Mouse (Mus musculus): ENCODE results near the gene Gm20388. TPM values are rescaled to one million over a fixed set of nuclear protein-coding genes. Genes with fewer than 3 reads are reported as not detected.

Gene Gm20388
- polyA plus RNA-seq, 1 experiment from 2014 or later, result not detected

DNA sequence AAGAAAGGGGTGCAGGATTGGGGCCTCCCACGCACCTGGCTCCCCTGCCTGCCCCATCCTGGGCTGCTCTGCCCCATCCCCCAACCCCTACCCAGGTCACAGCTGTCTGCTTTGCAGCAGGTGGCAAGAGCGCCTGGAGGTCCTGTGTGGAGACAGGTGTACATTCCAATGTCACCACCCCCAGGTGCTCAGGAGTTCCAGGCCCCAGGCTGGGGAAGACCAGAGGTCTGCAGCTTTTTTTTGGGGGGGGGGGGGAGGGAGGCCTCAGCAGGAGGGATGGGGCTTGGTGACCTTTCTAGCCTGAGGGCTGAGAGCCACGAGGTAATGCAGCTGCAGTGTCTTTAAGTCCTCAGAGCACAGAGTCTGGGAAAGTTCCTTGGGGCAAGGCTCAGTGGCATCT is 617.7 kb downstream of the Gm20388 start:
- peak overlapping the region; percentile 88 for H3K27ac ChIP-seq (replicated peaks)

DNA sequence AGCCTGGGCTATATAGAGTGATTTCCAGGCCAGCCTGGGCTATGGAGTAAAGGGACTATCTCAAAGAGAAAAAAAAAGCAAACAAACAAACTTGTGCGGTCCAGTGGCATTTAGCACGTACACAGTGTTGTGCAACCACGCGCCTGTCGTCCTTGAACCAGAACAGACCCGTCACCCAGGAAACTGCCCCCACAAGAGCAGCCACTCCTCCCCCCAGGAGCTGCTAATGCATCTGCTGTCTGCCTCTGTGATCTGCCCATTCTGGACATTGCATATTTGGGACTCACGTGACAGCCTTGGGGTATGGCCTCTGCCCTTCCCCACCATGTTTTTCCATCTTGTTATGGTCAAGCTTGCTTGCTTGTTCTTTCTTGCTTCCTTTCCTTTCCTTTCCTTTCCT is 618.6 kb downstream of the Gm20388 start:
- H3K36me3 ChIP-seq, result no peaks in the 10 kb centered on the region
- peaks cover 85% of the 10 kb centered on the region for H3K4me1 ChIP-seq
- H3K9ac ChIP-seq, result no peak overlapping the region
- 56% methylated on average over 7 of the region's 7 CpGs for WGBS
- no peak overlapping the region for H3K4me3 ChIP-seq
- H3K27ac ChIP-seq (replicated peaks), result no peak overlapping the region
- H3K9me3 ChIP-seq, result no peaks in the 10 kb centered on the region
- no peak overlapping the region for H3K4me2 ChIP-seq
- ATAC-seq (ENCODE audit: extremely low read depth, insufficient number of reproducible peaks, low FRiP score, low TSS enrichment), result no peak
- H3K27me3 ChIP-seq (replicated peaks), result 0 out of 2 replicates have a peak, but pooled peaks cover 3% of the 10 kb centered on the region

More for the DNA sequence above, 617.7 kb downstream of the Gm20388 start:
- WGBS, result 40% methylated on average over 3 of the region's 3 CpGs
- H3K9me3 ChIP-seq, result no peaks in the 10 kb centered on the region
- peak overlapping the region; percentile 66 for H3K9ac ChIP-seq
- no peak overlapping the region for H3K4me3 ChIP-seq
- no peaks in the 10 kb centered on the region for H3K27me3 ChIP-seq (replicated peaks)
- H3K4me2 ChIP-seq, result no peak overlapping the region
- H3K36me3 ChIP-seq, result no peaks in the 10 kb centered on the region
- no peak for ATAC-seq (ENCODE audit: extremely low read depth, insufficient number of reproducible peaks, low FRiP score, low TSS enrichment)
- H3K4me1 ChIP-seq, result peaks cover 85% of the 10 kb centered on the region

DNA sequence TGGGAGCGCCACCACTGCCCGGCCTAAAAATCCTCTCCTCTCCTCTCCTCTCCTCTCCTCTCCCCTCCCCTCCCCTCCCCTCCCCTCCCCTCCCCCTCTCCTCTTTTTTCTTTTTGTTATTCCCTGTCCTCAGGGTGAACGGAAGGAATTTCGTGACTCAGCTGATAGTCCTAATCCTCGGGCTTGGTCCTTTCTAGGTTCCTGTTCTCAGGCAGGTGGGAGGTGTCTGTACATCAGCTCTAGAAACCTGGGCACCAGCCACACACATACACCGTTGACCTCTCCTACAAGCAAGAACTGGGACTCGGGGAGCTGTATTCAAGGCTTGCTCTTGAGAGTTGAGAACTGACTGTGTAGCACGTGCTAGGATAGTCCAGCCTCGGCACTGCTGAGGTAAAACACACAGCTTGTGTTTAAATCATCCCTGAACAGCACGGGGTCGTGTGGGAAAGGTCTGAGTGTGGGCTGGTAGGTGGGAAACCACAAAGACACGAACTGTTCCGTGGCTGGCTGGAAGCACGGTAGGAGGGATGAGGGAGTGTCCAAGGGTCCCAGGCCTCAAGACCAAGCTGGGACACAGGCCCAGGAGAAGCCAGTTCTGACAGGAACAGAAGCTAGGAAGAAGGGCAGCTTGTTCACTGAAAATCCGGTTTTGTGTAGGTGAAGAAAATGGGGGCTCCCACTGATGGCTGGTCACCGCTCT is 620.5 kb downstream of the Gm20388 start:
- Histone ChIP-seq H3K27me3 (replicated peaks) (0 out of 2 replicates have a peak, but pooled peaks cover 3% of the 10 kb centered on the region), H3K27ac (replicated peaks) (peak overlapping the region; percentile 93), H3K9ac (peak overlapping the region; percentile 65; the same call in 1 of the 2 replicates), H3K36me3 (no peaks in the 10 kb centered on the region), H3K4me3 (no peak overlapping the region), H3K4me2 (peak overlapping the region; percentile 18; the same call in 1 of the 2 replicates), H3K4me1 (peaks cover 85% of the 10 kb centered on the region), H3K9me3 (no peaks in the 10 kb centered on the region)
- no peak for ATAC-seq (ENCODE audit: extremely low read depth, insufficient number of reproducible peaks, low FRiP score, low TSS enrichment)
- WGBS, result 48% methylated on average over 15 of the region's 16 CpGs

DNA sequence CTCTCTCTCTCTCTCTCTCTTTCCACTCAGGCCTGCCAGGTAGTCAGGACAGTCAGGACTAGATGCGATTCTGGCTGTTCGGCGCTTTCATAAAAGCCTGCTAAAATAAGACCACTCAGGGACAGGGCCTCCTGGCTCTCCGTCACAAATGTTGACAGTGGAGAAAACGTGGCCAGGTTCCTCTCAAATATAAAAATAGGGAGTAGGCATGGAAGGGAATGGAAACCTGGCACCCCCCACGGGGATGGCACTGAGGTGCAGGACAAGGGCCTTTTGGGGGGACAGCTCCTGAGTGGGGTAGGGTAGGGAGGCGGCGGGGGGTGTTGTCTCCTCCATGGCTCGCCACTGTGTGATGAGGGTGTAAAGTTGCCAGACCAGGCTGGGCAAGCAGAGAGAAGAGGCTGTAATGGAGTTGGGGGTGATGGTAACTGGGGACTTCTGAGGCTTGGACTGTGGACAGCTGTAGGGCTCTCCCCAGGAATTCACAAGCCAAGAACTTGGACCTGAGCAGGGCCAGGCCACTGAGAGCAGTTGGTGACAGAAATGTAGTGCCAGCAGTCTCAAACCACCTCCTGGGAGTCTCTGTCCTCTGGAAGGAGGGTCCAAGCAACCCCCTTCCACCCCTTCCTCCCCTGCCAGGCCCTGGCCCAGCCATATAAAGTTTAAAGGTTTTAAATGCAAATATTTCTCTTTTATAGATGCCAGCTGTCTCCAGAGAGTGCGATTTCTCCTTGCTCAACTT is 621.3 kb downstream of the Gm20388 start:
- Histone ChIP-seq H3K27ac (replicated peaks) (peak overlapping the region; percentile 93), H3K9ac (peak overlapping the region; percentile 75), H3K36me3 (no peaks in the 10 kb centered on the region), H3K4me1 (peaks cover 85% of the 10 kb centered on the region), H3K9me3 (no peaks in the 10 kb centered on the region), H3K4me2 (peak overlapping the region; percentile 62), H3K4me3 (no peak overlapping the region), H3K27me3 (replicated peaks) (0 out of 2 replicates have a peak, but pooled peaks cover 3% of the 10 kb centered on the region)
- WGBS, result 30% methylated on average over 10 of the region's 10 CpGs
- ATAC-seq (ENCODE audit: extremely low read depth, insufficient number of reproducible peaks, low FRiP score, low TSS enrichment), result no peak

DNA sequence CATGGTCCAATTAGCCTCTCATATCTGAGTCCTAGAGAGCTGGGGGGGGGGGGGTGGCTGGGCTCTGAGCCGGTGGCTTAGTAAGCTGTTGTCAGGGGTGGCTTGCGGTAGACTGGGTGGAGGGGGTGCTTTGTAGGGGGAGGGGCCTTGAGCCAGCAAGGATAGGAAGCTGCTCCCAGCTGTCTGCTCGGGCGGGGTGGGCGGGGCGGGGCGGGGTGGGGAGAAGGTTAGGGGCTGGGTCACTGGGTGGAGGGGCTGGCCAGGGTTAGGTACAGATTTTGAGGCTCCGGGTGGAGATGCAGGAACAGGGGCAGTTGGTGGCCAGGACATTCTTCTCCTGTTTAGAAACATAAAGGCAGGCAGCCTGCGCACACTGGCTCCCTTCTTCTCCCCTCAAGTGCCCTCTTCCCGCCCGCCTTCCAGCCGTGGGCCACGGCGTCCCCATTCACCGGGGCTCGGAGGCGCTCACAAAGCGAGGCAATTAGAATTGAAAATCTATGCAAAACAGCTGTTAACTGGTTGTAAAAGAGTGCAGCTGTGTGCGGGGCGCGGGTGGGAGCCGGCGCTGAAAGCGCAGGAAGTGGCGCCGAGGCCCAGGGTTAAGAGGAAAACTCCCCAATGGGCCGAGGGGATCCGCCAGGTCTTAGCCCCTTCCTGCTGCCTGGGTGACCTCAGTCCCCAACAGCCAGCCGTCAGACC is 622.0 kb downstream of the Gm20388 start:
- peak overlapping the region; percentile 62 for H3K4me2 ChIP-seq
- no peaks in the 10 kb centered on the region for H3K9me3 ChIP-seq
- WGBS, result 10% methylated on average over 28 of the region's 29 CpGs
- no peaks in the 10 kb centered on the region for H3K36me3 ChIP-seq
- H3K27ac ChIP-seq (replicated peaks), result peak overlapping the region; percentile 93
- H3K4me1 ChIP-seq, result peaks cover 78% of the 10 kb centered on the region
- 0 out of 2 replicates have a peak, but pooled peaks cover 3% of the 10 kb centered on the region for H3K27me3 ChIP-seq (replicated peaks)
- H3K9ac ChIP-seq, result peak overlapping the region; percentile 75
- ATAC-seq (ENCODE audit: extremely low read depth, insufficient number of reproducible peaks, low FRiP score, low TSS enrichment), result no peak
- peak overlapping the region; percentile 28 for H3K4me3 ChIP-seq

DNA sequence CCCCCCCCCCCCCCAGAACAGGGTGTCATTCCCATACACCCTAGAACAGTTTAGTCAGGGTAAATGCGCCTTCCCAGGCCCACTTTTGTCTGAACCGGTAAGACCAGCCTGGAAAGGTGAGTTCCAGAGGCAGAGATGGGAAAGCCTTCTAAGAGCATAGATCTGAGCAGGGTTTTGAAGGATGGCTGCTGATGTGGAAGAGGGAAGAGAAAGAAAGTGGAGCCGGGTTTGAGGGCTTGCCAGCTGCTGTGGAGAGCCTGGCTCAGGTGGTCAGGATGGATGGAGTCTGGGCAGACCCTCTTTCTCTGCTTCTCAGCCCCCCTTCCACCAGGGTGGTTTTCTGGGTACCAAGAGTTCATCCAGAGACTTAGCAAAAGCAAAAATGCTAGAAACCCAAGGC is 622.7 kb downstream of the Gm20388 start:
- Histone ChIP-seq H3K4me1 (peaks cover 77% of the 10 kb centered on the region), H3K27me3 (replicated peaks) (0 out of 2 replicates have a peak, but pooled peaks cover 3% of the 10 kb centered on the region), H3K27ac (replicated peaks) (0 out of 2 replicates have a peak overlapping the region, but pooled peaks have one; percentile 93), H3K9me3 (no peaks in the 10 kb centered on the region), H3K9ac (peak overlapping the region; percentile 75; the same call in 1 of the 2 replicates), H3K4me2 (peak overlapping the region; percentile 62), H3K36me3 (no peaks in the 10 kb centered on the region), H3K4me3 (no peak overlapping the region)
- no peak for ATAC-seq (ENCODE audit: extremely low read depth, insufficient number of reproducible peaks, low FRiP score, low TSS enrichment)
- 60% methylated on average over 3 of the region's 3 CpGs for WGBS

DNA sequence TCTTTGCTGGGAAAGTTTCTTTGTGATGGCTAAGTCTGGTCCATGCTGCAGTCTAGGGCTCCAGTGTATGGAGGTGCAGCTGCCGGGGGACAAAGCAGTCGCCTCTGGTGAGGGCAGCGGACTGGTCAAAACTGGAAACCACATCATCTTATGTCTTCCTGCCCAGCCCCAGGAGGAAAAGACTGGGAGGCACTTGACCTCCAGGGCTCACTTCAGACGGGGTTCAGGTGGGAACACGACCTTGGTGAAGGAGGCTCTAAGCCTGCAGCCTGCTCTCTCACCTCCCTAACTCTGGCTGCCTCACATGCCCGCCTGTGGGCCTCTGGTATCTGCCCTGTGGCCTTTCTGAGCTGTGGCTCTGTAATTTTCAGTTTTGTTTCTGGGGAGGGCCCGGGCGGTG is 623.4 kb downstream of the Gm20388 start:
- Histone ChIP-seq H3K9me3 (no peaks in the 10 kb centered on the region), H3K36me3 (no peaks in the 10 kb centered on the region), H3K27me3 (replicated peaks) (0 out of 2 replicates have a peak, but pooled peaks cover 3% of the 10 kb centered on the region), H3K9ac (peak overlapping the region; percentile 75), H3K4me2 (no peak overlapping the region), H3K4me1 (peaks cover 77% of the 10 kb centered on the region), H3K4me3 (no peak overlapping the region), H3K27ac (replicated peaks) (no peak overlapping the region)
- 49% methylated on average over 8 of the region's 8 CpGs for WGBS
- ATAC-seq (ENCODE audit: extremely low read depth, insufficient number of reproducible peaks, low FRiP score, low TSS enrichment), result no peak

DNA sequence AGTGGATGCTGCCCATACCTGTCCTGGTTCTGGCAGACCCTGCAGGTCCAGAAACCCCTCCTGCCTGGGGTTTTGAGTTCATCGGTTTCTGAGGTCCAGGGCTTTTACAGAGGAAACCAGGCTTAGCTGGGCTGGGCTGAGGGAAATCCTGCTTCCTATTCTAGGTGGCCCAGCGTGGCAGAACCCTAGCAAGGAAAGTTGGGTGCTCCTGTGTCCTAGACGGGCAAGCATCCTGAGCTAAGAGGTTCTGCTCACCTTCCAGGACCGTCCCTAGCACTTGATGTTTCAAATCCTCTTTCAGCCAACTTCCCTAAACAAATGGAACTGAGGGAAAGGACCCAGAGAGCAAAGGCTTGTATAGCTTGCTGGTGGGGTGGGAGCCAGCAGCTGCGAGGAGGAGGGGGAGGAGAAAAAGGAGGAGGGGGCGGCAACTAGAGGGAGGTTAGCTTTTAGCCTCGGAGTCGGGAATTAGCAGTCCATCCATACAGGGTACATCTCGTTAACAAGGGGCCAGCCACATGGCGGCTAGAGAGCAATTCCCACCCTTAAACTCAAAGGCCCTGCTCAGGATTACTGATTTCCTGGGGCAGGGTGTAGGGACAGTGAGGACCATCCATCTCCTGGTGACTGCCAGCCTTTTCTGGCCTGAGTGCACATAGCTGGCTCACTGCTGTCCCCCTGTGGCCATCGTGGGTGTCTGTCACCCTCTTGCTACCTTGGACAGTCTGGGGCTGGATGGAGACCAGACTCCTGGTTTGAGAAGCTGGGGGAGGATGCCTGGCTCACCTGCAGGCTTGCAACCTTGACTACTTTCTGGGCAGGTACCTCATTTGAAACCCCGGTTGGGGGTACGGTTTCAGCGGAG is 624.1 kb downstream of the Gm20388 start:
- no peak for ATAC-seq (ENCODE audit: extremely low read depth, insufficient number of reproducible peaks, low FRiP score, low TSS enrichment)
- H3K4me2 ChIP-seq, result peak overlapping the region; percentile 99
- WGBS, result 23% methylated on average over 14 of the region's 14 CpGs
- H3K9ac ChIP-seq, result peak overlapping the region; percentile 92
- H3K4me3 ChIP-seq, result peak overlapping the region; percentile 74
- H3K36me3 ChIP-seq, result no peaks in the 10 kb centered on the region
- H3K27ac ChIP-seq (replicated peaks), result no peak overlapping the region
- no peaks in the 10 kb centered on the region for H3K9me3 ChIP-seq
- peaks cover 81% of the 10 kb centered on the region for H3K4me1 ChIP-seq
- 0 out of 2 replicates have a peak, but pooled peaks cover 3% of the 10 kb centered on the region for H3K27me3 ChIP-seq (replicated peaks)

DNA sequence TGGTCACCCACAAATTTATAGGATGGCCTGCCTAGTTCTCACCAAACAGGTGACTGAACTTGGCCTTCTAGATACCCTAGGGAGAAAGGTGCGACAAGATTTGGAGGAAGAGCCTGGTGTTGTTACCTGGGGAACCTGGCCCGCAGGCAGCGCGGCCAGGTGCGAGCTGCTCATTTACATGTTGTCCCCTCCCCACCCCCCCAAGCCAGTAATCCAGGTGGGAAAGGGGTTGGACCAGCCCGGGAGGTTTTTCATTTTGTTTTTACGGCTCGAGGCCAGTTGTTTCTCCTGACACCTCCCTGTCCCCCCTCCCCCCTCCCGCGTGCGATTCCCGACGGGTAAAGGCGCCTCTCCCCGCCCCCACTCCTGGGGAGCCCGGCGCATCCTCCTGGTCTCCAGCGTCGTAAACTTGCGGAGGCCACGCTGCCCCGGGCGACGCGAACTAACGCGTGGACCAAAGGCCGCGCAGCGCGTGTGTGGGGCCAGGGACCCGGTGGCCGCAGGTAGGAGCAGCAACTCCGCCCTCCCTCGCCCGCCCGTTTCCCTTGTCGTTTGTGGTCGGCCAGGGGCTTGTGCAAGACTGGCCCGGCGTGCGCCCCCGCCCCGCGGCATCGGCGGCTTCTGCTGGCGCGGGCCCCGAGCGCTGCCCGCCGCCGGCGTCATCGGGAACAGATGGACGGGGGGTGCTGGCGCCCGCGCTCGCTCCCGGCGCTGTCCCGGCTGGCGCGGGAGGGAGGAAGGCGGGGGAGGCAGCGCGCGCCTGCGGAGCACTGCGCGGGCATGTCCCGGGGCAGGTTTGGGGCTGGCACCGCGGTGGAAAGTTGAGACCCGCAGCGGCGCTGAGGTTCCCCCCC is 625.0 kb downstream of the Gm20388 start:
- peak overlapping the region; percentile 99 for H3K4me2 ChIP-seq
- peaks cover 90% of the 10 kb centered on the region for H3K4me1 ChIP-seq
- no peak for ATAC-seq (ENCODE audit: extremely low read depth, insufficient number of reproducible peaks, low FRiP score, low TSS enrichment)

More for the DNA sequence above, 625.0 kb downstream of the Gm20388 start:
- WGBS, result under 1% methylated on average over 72 of the region's 79 CpGs
- no peaks in the 10 kb centered on the region for H3K36me3 ChIP-seq
- H3K27ac ChIP-seq (replicated peaks), result peak overlapping the region; percentile 96
- peak overlapping the region; percentile 92 for H3K9ac ChIP-seq
- H3K9me3 ChIP-seq, result no peaks in the 10 kb centered on the region
- H3K4me3 ChIP-seq, result peak overlapping the region; percentile 74
- 0 out of 2 replicates have a peak, but pooled peaks cover 3% of the 10 kb centered on the region for H3K27me3 ChIP-seq (replicated peaks)

Data from heart, embryonic 13.5 days (tissue).